Mouse (Mus musculus) ES-E14 (cell line): ENCODE measurements around the gene Gabrb3.

ENCODE experiments used
- CHD2 ChIP-seq: IDR thresholded peaks from 2 replicates; pipeline ENCODE4 v1.6.1; 2014; ENCODE audit warnings: mild to moderate bottlenecking, low read depth, low read length, inconsistent platforms
- HCFC1 ChIP-seq: IDR thresholded peaks from 2 replicates; pipeline ENCODE4 v1.6.1; 2012; ENCODE audit warnings: low read length, inconsistent platforms, borderline replicate concordance; ENCODE audit not compliant: insufficient read depth
- ZC3H11A ChIP-seq: IDR thresholded peaks from 2 replicates; pipeline ENCODE4 v1.6.1; 2012; ENCODE audit warnings: low read depth, mild to moderate bottlenecking, inconsistent platforms, low read length, borderline replicate concordance

- TF ChIP-seq ZC3H11A = no peak
- TF ChIP-seq CHD2 = no peak
- no peak for TF ChIP-seq HCFC1
Observed at GRCm38 (mm10) chr7:57508860-57509632, 89.6 kb downstream of the Gabrb3 start.
